Mouse (Mus musculus) hindbrain, postnatal 0 days (tissue): ENCODE results near the gene Pla2g4b. TPM values are rescaled to one million over a fixed set of nuclear protein-coding genes. Genes with fewer than 3 reads are reported as not detected.

Source experiments
- ATAC-seq: fragments of 200-750 bp; cut with Nextera tagmentation; 2 replicates; pipeline ENCODE4 v1.8.0; 2017; ENCODE audit warnings: mild to moderate bottlenecking, moderate TSS enrichment, moderate library complexity
- DNase-seq: peaks from one replicate; pipeline ENCODE4 v3.0.0-alpha.2; 2015; ENCODE audit warnings: low spot score
- H3K27ac ChIP-seq: fragments of 300-500 bp; sonication (generic); 2 replicates; pipeline ENCODE4 v1.5.1; 2014; ENCODE audit warnings: mild to moderate bottlenecking
- H3K27me3 ChIP-seq: fragments of 300-500 bp; sonication (generic); 2 replicates; pipeline ENCODE4 v1.6.1; 2014; ENCODE audit warnings: low read length, mixed read lengths; ENCODE audit not compliant: insufficient read depth
- H3K36me3 ChIP-seq: fragments of 300-500 bp; sonication (generic); 2 replicates; pipeline ENCODE4 v1.6.1; 2014; ENCODE audit warnings: low read length, mixed read lengths; ENCODE audit not compliant: insufficient read depth
- H3K4me1 ChIP-seq: fragments of 300-500 bp; sonication (generic); 2 replicates; pipeline ENCODE4 v1.6.1; 2014; ENCODE audit warnings: antibody characterized with exemption, low read length, mixed read lengths; ENCODE audit not compliant: insufficient read depth
- H3K4me2 ChIP-seq: fragments of 300-500 bp; sonication (generic); 2 replicates; pipeline ENCODE4 v1.6.1; 2014; ENCODE audit warnings: low read depth, mild to moderate bottlenecking, low read length, moderate library complexity, mixed read lengths
- H3K4me3 ChIP-seq: fragments of 300-500 bp; sonication (generic); 2 replicates; pipeline ENCODE4 v1.5.1; 2014; ENCODE audit warnings: low read length
- H3K9ac ChIP-seq: fragments of 300-500 bp; sonication (generic); replicated peaks from 2 replicates; pipeline ENCODE4 v1.6.1; 2014; ENCODE audit warnings: mild to moderate bottlenecking, low read length, moderate library complexity, mixed read lengths
- H3K9me3 ChIP-seq: fragments of 300-500 bp; sonication (generic); 2 replicates; pipeline ENCODE4 v1.6.1; 2016; ENCODE audit warnings: low read length, mixed read lengths
- CTCF ChIP-seq: IDR thresholded peaks from 2 replicates; pipeline ENCODE4 v1.5.1; 2016; ENCODE audit warnings: antibody characterized with exemption, control low read depth, low read depth
- WGBS: fragments of 180-500 bp; shearing (Covaris S2); extraction: QIAGEN DNeasy Blood & Tissue Kit; methylation state at CpG from one replicate; pipeline ENCODE4 v1.1.7; 2014; 5-methylcytosine and 5-hydroxymethylcytosine counted together
- microRNA-seq, 2 experiments: library from miRNA; unstranded; fragments of <30 nt; microRNA quantifications; one replicate each; pipeline ENCODE4; 2016
- polyA plus RNA-seq: library from polyadenylated mRNA; unstranded; fragments of >200 nt; fragmentation: Nextera tagmentation; extraction: Ambion mirVana; gene quantifications from 2 replicates; pipeline ENCODE4 v1.2.1, GENCODE M21; 2015
- total RNA-seq: library from RNA; depleted of rRNA; stranded (reverse); fragments of >200 nt; gene quantifications from 2 replicates; pipeline ENCODE4 v1.2.3, GENCODE M21; 2014; rRNA removed

Gene Pla2g4b
- total and polyA plus RNA-seq, 2 experiments from 2014 or later: 0.30 to 12.3 TPM

DNA sequence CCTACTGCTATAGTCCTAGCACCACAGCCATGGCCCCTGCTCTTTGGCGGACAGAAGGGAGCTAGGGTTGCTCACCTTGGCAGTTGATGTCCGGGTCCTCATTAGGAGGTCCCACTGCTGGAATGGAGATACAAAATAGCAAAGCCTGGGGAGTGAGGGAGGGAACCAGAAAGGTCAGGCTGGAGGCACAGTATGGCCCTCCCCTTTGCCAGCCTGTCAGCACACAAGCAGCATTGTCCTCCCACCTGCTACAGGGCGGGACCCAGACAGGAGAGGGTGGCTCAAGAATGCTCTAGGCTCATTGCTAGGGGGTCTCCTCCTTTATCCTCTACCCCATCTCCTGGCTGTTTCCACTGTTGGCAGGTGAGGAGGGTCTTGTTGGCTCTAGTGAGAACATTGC, 52.8 kb downstream of the Pla2g4b start:
- Histone ChIP-seq H3K27ac (no peak overlapping the region), H3K4me3 (no peak overlapping the region), H3K9me3 (no peaks in the 10 kb centered on the region), H3K4me1 (no peaks in the 10 kb centered on the region), H3K9ac (no peak overlapping the region), H3K27me3 (no peaks in the 10 kb centered on the region), H3K4me2 (no peak overlapping the region), H3K36me3 (no peaks in the 10 kb centered on the region)
- DNase-seq (no peak), ATAC-seq (no peak)
- 94% methylated on average over 3 of the region's 3 CpGs for WGBS
- TF ChIP-seq CTCF: no peak

GRCm38 (mm10) chr2:120087391-120087790, 54.2 kb downstream of the Pla2g4b start:
- WGBS: 74% methylated on average over 3 of the region's 3 CpGs
- no peak overlapping the region for H3K4me2 ChIP-seq
- H3K4me3 ChIP-seq: no peak overlapping the region
- H3K9me3 ChIP-seq: no peaks in the 10 kb centered on the region
- no peak for ATAC-seq
- no peak for DNase-seq
- no peak for TF ChIP-seq CTCF
- H3K27ac ChIP-seq: no peak overlapping the region
- no peak overlapping the region for H3K9ac ChIP-seq
- no peaks in the 10 kb centered on the region for H3K4me1 ChIP-seq
- no peaks in the 10 kb centered on the region for H3K27me3 ChIP-seq
- no peaks in the 10 kb centered on the region for H3K36me3 ChIP-seq

DNA sequence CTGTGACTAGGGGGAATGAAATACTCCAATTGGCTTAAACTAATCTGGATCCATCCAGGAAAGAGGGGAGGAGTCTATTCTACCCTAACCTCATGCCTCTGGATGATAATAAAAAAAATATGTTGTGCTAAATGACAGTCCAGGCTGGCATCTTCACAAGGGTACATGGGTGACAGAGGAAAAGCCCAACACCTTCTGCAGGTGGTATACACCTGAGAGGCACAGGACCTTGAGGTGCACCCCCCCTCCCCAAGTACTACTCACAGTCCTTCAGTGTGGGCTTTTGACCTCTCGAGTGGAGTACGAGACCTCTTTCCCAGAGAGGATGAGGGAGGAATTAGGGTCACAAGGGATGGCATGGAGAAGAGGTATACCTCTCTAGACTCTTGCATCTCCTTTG, 54.7 kb downstream of the Pla2g4b start:
- Histone ChIP-seq H3K27me3 (no peaks in the 10 kb centered on the region), H3K4me3 (no peak overlapping the region), H3K27ac (no peak overlapping the region), H3K36me3 (no peaks in the 10 kb centered on the region), H3K4me2 (no peak overlapping the region), H3K9me3 (no peaks in the 10 kb centered on the region), H3K9ac (no peak overlapping the region), H3K4me1 (no peaks in the 10 kb centered on the region)
- no peak for TF ChIP-seq CTCF
- 91% methylated on average over 2 of the region's 2 CpGs for WGBS
- ATAC-seq (no peak), DNase-seq (no peak)

- Histone ChIP-seq H3K27me3 (no peaks in the 10 kb centered on the region), H3K4me3 (no peak overlapping the region), H3K36me3 (no peaks in the 10 kb centered on the region), H3K27ac (no peak overlapping the region), H3K4me2 (no peak overlapping the region), H3K9me3 (no peaks in the 10 kb centered on the region), H3K4me1 (no peaks in the 10 kb centered on the region), H3K9ac (no peak overlapping the region)
- no peak for DNase-seq
- no peak for TF ChIP-seq CTCF
- WGBS: 92% methylated on average over 17 of the region's 17 CpGs
- no peak for ATAC-seq
Observed at GRCm38 (mm10) chr2:120090979-120091378, 57.8 kb downstream of the Pla2g4b start.

Small RNA genes lying within 50 kb of the gene (microRNA-seq; reads per million reads assigned to microRNA genes)
- gene Mir7665: 0 to 0.18 reads per million in 2 experiments

Other genes starting within 250 kb of the Pla2g4b start
- gene Rpap1, start 245.9 kb upstream of the Pla2g4b start, total RNA-seq: 19.6 and 22.5 TPM in 2 replicates
- 11.2 and 11.9 TPM in 2 replicates for gene Rpap1, start 245.9 kb upstream of the Pla2g4b start, polyA plus RNA-seq
- gene Tyro3, start 235.7 kb upstream of the Pla2g4b start, total RNA-seq: 85.8 and 98.9 TPM in 2 replicates
- gene Tyro3, start 235.7 kb upstream of the Pla2g4b start, polyA plus RNA-seq: 26.5 and 26.6 TPM in 2 replicates
- 76.4 and 77.9 TPM in 2 replicates for gene Mga, start 136.2 kb upstream of the Pla2g4b start, total RNA-seq
- 11.4 and 12.6 TPM in 2 replicates for gene Mga, start 136.2 kb upstream of the Pla2g4b start, polyA plus RNA-seq
- 41.3 and 41.4 TPM in 2 replicates for gene Mapkbp1, start 60.7 kb upstream of the Pla2g4b start, total RNA-seq
- gene Mapkbp1, start 60.7 kb upstream of the Pla2g4b start, polyA plus RNA-seq: 5.3 and 5.5 TPM in 2 replicates
- 16.3 and 18.7 TPM in 2 replicates for gene Jmjd7, start 5.9 kb upstream of the Pla2g4b start, total RNA-seq
- gene Jmjd7, start 5.9 kb upstream of the Pla2g4b start, polyA plus RNA-seq: 20.0 and 20.3 TPM in 2 replicates
- 2.9 and 6.8 TPM in 2 replicates for gene Gm28042, start 5.9 kb upstream of the Pla2g4b start, total RNA-seq
- gene Gm28042, start 5.9 kb upstream of the Pla2g4b start, polyA plus RNA-seq: 1.3 and 1.8 TPM in 2 replicates
- gene Ehd4, start 121.2 kb downstream of the Pla2g4b start, total RNA-seq: 6.3 and 7.1 TPM in 2 replicates
- gene Ehd4, start 121.2 kb downstream of the Pla2g4b start, polyA plus RNA-seq: 24.6 and 25.2 TPM in 2 replicates
- 14.9 and 15.0 TPM in 2 replicates for gene Pla2g4e, start 211.9 kb downstream of the Pla2g4b start, total RNA-seq
- 6.7 and 8.0 TPM in 2 replicates for gene Pla2g4e, start 211.9 kb downstream of the Pla2g4b start, polyA plus RNA-seq